Mouse (Mus musculus) NIH3T3 (cell line): ENCODE data around the gene Trim2.

Experiments used
- DNase-seq: peaks from one replicate; pipeline ENCODE4 v3.0.0-alpha.2; 2012; ENCODE audit warnings: low read depth

Gene Trim2

GRCm38 (mm10) chr3:84257989-84258517, 48.6 kb downstream of the Trim2 start:
- DNase-seq, result peak; percentile 62

GRCm38 (mm10) chr3:84254520-84254878, 52.2 kb downstream of the Trim2 start:
- DNase-seq, result no peak

- no peak for DNase-seq
Measured at GRCm38 (mm10) chr3:84253655-84254519, 52.8 kb downstream of the Trim2 start.

GRCm38 (mm10) chr3:84252776-84253654, 53.7 kb downstream of the Trim2 start:
- no peak for DNase-seq

GRCm38 (mm10) chr3:84251721-84252120, 55.0 kb downstream of the Trim2 start:
- no peak for DNase-seq

- DNase-seq, result no peak
Measured at GRCm38 (mm10) chr3:84250275-84250674, 56.4 kb downstream of the Trim2 start.

- no peak for DNase-seq
Measured at GRCm38 (mm10) chr3:84247789-84248188, 58.9 kb downstream of the Trim2 start.

GRCm38 (mm10) chr3:84246421-84246861, 60.2 kb downstream of the Trim2 start:
- DNase-seq, result no peak

GRCm38 (mm10) chr3:84243116-84243515, 63.6 kb downstream of the Trim2 start:
- no peak for DNase-seq

GRCm38 (mm10) chr3:84242497-84242896, 64.2 kb downstream of the Trim2 start:
- DNase-seq, result no peak

- DNase-seq, result no peak
Measured at GRCm38 (mm10) chr3:84241098-84241497, 65.6 kb downstream of the Trim2 start.

- no peak for DNase-seq
Measured at GRCm38 (mm10) chr3:84235420-84236304, 71.0 kb downstream of the Trim2 start.

- DNase-seq, result no peak
Measured at GRCm38 (mm10) chr3:84234562-84234961, 72.1 kb downstream of the Trim2 start.

GRCm38 (mm10) chr3:84233663-84234415, 72.8 kb downstream of the Trim2 start:
- no peak for DNase-seq

GRCm38 (mm10) chr3:84232312-84232711, 74.4 kb downstream of the Trim2 start:
- DNase-seq, result no peak

- peak; percentile 29 for DNase-seq
Measured at GRCm38 (mm10) chr3:84230988-84231387, 75.7 kb downstream of the Trim2 start.

GRCm38 (mm10) chr3:84228911-84229310, 77.8 kb downstream of the Trim2 start:
- DNase-seq, result peak; percentile 51

GRCm38 (mm10) chr3:84228203-84228870, 78.3 kb downstream of the Trim2 start:
- peak; percentile 94 for DNase-seq

- peak; percentile 64 for DNase-seq
Measured at GRCm38 (mm10) chr3:84227628-84228027, 79.0 kb downstream of the Trim2 start.

- DNase-seq, result no peak
Measured at GRCm38 (mm10) chr3:84224982-84225381, 81.7 kb downstream of the Trim2 start.
